Mouse (Mus musculus): ENCODE results near the gene Nedd4. TPM values are rescaled to one million over a fixed set of nuclear protein-coding genes. Genes with fewer than 3 reads are reported as not detected.

The Nedd4 gene
- polyA plus RNA-seq, 1 experiment from 2014 or later, result 142 TPM

DNA sequence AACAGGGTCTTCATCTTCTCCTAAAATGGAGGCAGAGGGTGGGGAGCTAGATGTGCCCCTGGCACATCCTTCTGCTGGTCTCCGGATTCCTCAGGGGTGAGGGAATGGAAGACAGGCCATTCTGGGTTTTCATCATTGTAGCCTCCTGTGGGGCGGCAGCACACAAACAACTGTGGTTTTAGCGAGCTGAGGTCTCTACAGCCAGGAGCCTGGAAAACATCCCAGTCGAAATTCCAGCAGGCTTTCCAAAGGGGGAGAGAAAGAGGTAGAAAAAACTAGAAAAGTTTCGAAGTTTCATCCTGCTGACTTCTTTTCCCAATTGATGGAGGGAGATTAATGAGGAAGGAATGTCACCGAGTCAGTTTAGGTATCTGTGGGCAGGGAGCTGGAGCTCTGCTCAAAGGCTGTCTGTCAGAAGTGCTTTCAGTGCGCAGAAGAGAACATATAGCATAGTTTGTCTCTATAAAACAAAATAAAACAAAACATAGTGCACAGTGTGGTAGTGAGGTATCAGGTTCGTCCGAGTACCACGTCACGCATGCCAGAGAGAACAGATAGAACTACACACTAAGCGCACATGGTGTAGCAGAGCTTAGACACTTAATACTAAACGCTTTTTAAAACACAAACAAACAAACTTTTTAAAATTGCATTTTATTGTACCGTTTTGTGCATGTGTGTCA lies 128.5 kb downstream of the Nedd4 start:
- TF ChIP-seq CTCF (IDR thresholded peaks at IDR 0.05; ENCODE audit: low read depth), result no peak
- H3K9ac ChIP-seq (ENCODE audit: low read depth, low read length), result no peak overlapping the region
- H3K27me3 ChIP-seq (replicated peaks; ENCODE audit: control insufficient read depth, insufficient read depth, low read length), result no peaks in the 10 kb centered on the region
- H3K36me3 ChIP-seq (ENCODE audit: control insufficient read depth, insufficient read depth), result no peaks in the 10 kb centered on the region
- no peak overlapping the region for H3K4me2 ChIP-seq (replicated peaks; ENCODE audit: low read depth)
- no peak overlapping the region for H3K27ac ChIP-seq (ENCODE audit: low read depth, low read length)
- H3K9me3 ChIP-seq (ENCODE audit: control insufficient read depth), result no peaks in the 10 kb centered on the region
- no peak for ATAC-seq
- 53% methylated on average over 14 of the region's 14 CpGs for WGBS
- no peaks in the 10 kb centered on the region for H3K4me1 ChIP-seq (replicated peaks; ENCODE audit: control insufficient read depth, insufficient read depth, low read length)
- H3K4me3 ChIP-seq (ENCODE audit: low read depth, low read length), result no peak overlapping the region

DNA sequence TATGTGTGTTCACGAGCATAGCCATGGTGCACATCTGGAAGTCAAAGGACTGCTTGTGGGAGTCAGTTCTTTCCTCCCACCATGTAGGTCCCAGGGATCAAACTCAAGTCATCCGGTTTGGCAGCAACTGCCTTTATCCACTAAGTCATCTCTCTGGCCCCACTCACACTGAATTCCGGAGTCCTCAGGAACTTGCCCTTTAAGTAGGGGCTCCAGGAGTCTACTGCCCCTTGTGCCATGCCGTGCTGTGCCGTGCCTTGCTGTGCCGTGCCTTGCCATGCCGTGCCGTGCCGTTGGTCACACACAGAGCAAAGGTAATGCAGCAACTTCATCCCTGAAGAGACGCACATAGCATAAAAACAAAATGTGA lies 129.1 kb downstream of the Nedd4 start:
- no peak for TF ChIP-seq CTCF (IDR thresholded peaks at IDR 0.05; ENCODE audit: low read depth)
- WGBS, result 57% methylated on average over 10 of the region's 10 CpGs
- Histone ChIP-seq H3K27me3 (replicated peaks; ENCODE audit: control insufficient read depth, insufficient read depth, low read length) (no peaks in the 10 kb centered on the region), H3K9ac (ENCODE audit: low read depth, low read length) (no peak overlapping the region), H3K27ac (ENCODE audit: low read depth, low read length) (no peak overlapping the region), H3K36me3 (ENCODE audit: control insufficient read depth, insufficient read depth) (no peaks in the 10 kb centered on the region), H3K4me3 (ENCODE audit: low read depth, low read length) (no peak overlapping the region), H3K4me1 (replicated peaks; ENCODE audit: control insufficient read depth, insufficient read depth, low read length) (no peaks in the 10 kb centered on the region), H3K4me2 (replicated peaks; ENCODE audit: low read depth) (no peak overlapping the region), H3K9me3 (ENCODE audit: control insufficient read depth) (no peaks in the 10 kb centered on the region)
- ATAC-seq, result no peak

DNA sequence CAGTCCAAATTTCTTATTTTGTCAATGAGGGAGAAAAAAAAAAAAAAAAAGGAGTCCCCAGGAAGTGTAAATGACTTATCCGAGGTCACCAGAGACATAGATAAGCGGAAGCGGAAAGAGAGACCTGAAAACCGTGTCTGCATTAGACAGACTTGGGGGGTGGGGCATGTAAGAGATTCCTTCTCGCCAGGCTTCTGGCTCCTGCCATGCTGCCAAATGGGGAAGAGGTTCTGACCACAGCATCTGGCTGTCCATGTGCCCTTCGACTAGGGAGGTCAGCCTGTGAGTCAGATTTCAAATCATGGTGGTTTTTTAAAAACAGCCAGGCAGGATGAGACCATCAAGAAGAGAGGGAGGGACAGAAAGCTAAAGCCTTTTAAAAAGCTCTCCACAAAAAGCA lies 129.5 kb downstream of the Nedd4 start:
- no peak overlapping the region for H3K4me2 ChIP-seq (replicated peaks; ENCODE audit: low read depth)

DNA sequence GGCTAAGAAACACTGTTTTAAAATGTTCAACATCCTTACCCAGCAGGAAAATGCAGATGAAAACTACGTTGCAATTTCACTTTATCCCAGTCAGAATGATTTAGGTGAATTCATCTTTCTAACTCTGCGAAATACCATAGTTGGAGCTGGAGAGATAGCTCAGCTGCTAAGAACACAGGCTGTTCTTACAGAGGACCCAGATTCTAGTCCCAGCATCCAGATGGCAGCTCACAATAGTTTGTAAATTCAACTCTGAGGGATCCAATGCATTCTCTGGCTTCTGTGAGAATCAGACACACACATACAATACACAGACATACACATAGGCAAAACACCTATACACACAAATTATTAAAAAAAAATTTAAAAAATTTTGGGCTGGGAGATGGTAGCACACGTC lies 133.1 kb downstream of the Nedd4 start:
- H3K9me3 ChIP-seq (ENCODE audit: control insufficient read depth), result no peaks in the 10 kb centered on the region
- no peaks in the 10 kb centered on the region for H3K36me3 ChIP-seq (ENCODE audit: control insufficient read depth, insufficient read depth)
- no peak overlapping the region for H3K27ac ChIP-seq (ENCODE audit: low read depth, low read length)
- no peak for ATAC-seq
- H3K9ac ChIP-seq (ENCODE audit: low read depth, low read length), result no peak overlapping the region
- no peaks in the 10 kb centered on the region for H3K4me1 ChIP-seq (replicated peaks; ENCODE audit: control insufficient read depth, insufficient read depth, low read length)
- no peak overlapping the region for H3K4me3 ChIP-seq (ENCODE audit: low read depth, low read length)
- 76% methylated on average over 3 of the region's 3 CpGs for WGBS
- H3K4me2 ChIP-seq (replicated peaks; ENCODE audit: low read depth), result no peak overlapping the region
- TF ChIP-seq CTCF (IDR thresholded peaks at IDR 0.05; ENCODE audit: low read depth), result no peak
- H3K27me3 ChIP-seq (replicated peaks; ENCODE audit: control insufficient read depth, insufficient read depth, low read length), result no peaks in the 10 kb centered on the region

More for the DNA sequence above, 129.5 kb downstream of the Nedd4 start:
- no peaks in the 10 kb centered on the region for H3K9me3 ChIP-seq (ENCODE audit: control insufficient read depth)
- H3K9ac ChIP-seq (ENCODE audit: low read depth, low read length), result no peak overlapping the region
- H3K27me3 ChIP-seq (replicated peaks; ENCODE audit: control insufficient read depth, insufficient read depth, low read length), result no peaks in the 10 kb centered on the region
- no peak overlapping the region for H3K27ac ChIP-seq (ENCODE audit: low read depth, low read length)
- WGBS, result 38% methylated on average over 6 of the region's 6 CpGs
- H3K4me3 ChIP-seq (ENCODE audit: low read depth, low read length), result no peak overlapping the region
- TF ChIP-seq CTCF (IDR thresholded peaks at IDR 0.05; ENCODE audit: low read depth), result no peak
- no peaks in the 10 kb centered on the region for H3K36me3 ChIP-seq (ENCODE audit: control insufficient read depth, insufficient read depth)
- no peak for ATAC-seq
- H3K4me1 ChIP-seq (replicated peaks; ENCODE audit: control insufficient read depth, insufficient read depth, low read length), result no peaks in the 10 kb centered on the region

DNA sequence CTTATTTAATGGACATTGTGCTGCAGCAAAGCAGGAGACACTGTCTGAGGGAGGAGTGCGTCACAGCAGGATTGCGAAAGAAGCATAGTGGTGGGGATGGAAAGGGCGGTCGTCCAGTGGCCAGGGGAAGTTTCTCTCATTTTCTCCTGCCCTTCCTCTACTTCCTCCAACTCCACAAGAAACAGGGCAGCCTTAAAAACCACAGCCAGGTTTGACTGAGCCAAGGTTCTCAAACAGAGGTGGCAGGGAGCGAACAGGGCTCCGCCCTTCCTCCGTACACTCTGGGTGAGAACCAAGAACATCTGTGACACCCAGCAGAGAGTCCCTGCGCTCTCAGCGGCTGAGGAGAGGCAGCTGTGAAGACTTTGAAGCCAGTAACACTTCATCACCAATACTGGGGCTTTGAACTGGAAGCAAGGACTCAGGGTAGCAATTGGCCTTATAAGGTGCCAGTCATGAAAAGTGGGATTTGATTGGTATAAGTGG lies 135.0 kb downstream of the Nedd4 start:
- Histone ChIP-seq H3K4me1 (replicated peaks; ENCODE audit: control insufficient read depth, insufficient read depth, low read length) (no peaks in the 10 kb centered on the region), H3K9ac (ENCODE audit: low read depth, low read length) (no peak overlapping the region), H3K27me3 (replicated peaks; ENCODE audit: control insufficient read depth, insufficient read depth, low read length) (no peaks in the 10 kb centered on the region), H3K36me3 (ENCODE audit: control insufficient read depth, insufficient read depth) (no peaks in the 10 kb centered on the region), H3K4me3 (ENCODE audit: low read depth, low read length) (no peak overlapping the region), H3K9me3 (ENCODE audit: control insufficient read depth) (no peaks in the 10 kb centered on the region), H3K27ac (ENCODE audit: low read depth, low read length) (no peak overlapping the region), H3K4me2 (replicated peaks; ENCODE audit: low read depth) (peak overlapping the region; percentile 35; the same call in 1 of the 2 replicates)
- no peak for TF ChIP-seq CTCF (IDR thresholded peaks at IDR 0.05; ENCODE audit: low read depth)
- no peak for ATAC-seq
- WGBS, result 42% methylated on average over 9 of the region's 9 CpGs

Other genes starting within 250 kb of the Nedd4 start
- gene Mns1, start 224.3 kb upstream of the Nedd4 start, polyA plus RNA-seq (2015; fragmentation: Nextera tagmentation; extraction: Ambion mirVana), result 4.0 and 4.2 TPM in 2 replicates
- gene Tex9, start 170.1 kb upstream of the Nedd4 start, polyA plus RNA-seq (2015; fragmentation: Nextera tagmentation; extraction: Ambion mirVana), result 7.7 and 10.7 TPM in 2 replicates
- 6.9 and 7.4 TPM in 2 replicates for gene Rfx7, start 130.1 kb upstream of the Nedd4 start, polyA plus RNA-seq (2015; fragmentation: Nextera tagmentation; extraction: Ambion mirVana)
- gene Prtg, start 144.5 kb downstream of the Nedd4 start, polyA plus RNA-seq (2015; fragmentation: Nextera tagmentation; extraction: Ambion mirVana), result 0.17 and 0.21 TPM in 2 replicates